Mouse (Mus musculus) frontal cortex, adult 2 months (tissue): ENCODE measurements around the gene Anxa2. TPM values are rescaled to one million over a fixed set of nuclear protein-coding genes. Genes with fewer than 3 reads are reported as not detected.

Experiments used
- DNase-seq, 2 experiments: peaks; one replicate each; pipeline ENCODE4 v3.0.0; 2022; ENCODE audit warnings: low spot score in 1 of 2; ENCODE audit errors: extremely low spot score in 1 of 2
- polyA plus RNA-seq: library from polyadenylated mRNA; depleted of rRNA; stranded (reverse); fragments of >200 nt; gene quantifications from 2 replicates; pipeline ENCODE4 v1.2.3, GENCODE M21; 2012; rRNA removed

The Anxa2 gene
- polyA plus RNA-seq: 21.2 and 22.7 TPM in 2 replicates

DNA sequence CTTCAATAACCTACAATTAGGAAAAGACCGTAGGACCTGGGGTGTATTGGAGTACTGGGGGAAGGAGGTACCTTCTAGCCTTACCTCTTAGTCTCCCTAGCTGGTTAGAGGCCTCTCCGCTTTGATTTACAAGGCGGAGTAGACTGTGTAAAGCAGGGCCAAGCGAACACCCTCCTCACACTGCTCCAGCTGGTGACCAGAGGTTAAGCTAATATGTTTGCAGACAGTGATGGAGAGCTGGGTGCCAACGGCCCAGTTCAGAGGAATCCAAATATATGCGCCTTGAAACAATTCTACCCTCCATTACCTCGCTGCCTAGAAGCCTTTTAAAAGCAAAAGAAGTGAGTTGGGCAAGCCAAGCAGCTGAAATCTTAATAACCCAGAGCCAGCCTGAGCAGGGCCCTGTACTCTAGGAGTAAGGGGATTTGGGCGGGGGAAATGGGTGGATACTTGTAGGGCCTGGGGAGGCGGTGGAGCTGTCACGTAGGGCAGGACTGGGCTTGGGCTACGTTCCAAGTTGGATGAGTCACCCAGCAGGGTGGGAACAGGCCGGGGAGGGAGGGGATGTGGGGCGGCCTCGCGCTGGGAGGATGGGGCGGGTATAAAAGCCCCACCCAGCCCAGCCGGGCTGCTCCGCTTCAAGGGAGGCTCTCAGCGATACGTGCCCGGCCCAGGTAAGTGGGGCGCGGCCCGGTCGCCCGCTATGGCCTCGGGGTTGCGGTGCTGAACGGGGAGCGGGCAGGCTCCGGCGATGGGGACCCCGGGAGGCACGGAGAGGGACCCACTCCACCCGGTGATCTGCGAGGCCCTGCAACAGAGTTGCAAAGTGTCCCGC, at the start of gene Anxa2:
TSS of gene Anxa2 (plus strand) at position 555 of the 835 bp plus-strand sequence.
- DNase-seq: peak in 1 of 2 experiments; percentile 69

DNA sequence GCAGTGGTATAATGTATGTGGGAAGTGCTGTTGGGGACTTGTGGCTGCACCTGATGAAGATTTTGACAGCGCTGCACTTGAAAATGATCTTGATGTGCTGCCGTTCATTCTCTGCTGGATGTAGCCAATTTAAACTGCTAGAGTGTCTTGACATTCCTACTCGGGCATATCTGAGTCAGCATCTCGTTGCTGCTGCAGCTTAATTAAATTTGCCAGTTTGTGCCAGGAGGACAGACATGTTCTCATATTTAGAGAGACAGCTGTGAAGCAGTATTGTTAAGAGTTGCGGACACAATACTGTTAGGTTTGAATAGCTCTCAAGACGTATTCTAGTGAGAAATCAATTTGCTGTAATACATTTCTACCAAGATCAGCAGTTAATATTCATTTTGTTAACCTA, 48.7 kb upstream of the Anxa2 start:
- DNase-seq: no peak

DNA sequence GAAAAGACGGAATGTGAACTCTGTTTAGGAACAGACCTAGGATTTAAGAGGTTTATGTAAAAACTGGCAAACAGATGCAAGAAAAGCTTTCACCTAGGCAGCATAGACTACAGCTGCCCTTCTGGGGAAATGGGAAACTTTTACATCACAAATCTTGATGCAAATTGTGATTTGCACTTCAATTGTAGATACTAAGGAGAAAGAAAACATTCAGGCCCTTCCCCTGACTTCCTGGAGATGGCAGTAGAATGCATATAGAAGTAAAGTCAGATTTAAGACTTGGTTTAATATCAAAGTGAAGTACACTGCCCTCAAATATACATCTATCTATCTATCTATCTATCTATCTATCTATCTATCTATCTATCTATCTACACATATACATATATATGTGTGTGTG, 33.9 kb upstream of the Anxa2 start:
- peak in 1 of 2 experiments; percentile 33 for DNase-seq

DNA sequence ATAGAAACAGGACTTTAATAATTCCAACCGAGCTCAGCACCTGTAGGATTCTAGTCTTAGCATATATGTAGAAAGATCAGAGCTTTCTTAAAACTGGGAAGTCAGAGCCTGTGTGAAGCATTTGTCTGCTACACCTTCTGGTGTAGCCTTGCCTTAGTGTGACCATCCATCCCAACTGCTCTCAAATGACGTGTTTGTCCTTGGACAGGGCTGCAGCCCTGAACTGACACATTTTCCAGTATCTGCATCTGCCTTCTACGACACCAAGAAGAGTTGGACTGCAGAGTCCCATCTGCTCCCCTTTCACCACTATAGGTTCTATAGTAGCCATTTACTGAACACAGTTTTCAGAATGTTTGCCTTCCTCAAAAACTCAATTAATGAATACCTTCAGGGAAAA, 22.9 kb upstream of the Anxa2 start:
- DNase-seq: no peak

DNA sequence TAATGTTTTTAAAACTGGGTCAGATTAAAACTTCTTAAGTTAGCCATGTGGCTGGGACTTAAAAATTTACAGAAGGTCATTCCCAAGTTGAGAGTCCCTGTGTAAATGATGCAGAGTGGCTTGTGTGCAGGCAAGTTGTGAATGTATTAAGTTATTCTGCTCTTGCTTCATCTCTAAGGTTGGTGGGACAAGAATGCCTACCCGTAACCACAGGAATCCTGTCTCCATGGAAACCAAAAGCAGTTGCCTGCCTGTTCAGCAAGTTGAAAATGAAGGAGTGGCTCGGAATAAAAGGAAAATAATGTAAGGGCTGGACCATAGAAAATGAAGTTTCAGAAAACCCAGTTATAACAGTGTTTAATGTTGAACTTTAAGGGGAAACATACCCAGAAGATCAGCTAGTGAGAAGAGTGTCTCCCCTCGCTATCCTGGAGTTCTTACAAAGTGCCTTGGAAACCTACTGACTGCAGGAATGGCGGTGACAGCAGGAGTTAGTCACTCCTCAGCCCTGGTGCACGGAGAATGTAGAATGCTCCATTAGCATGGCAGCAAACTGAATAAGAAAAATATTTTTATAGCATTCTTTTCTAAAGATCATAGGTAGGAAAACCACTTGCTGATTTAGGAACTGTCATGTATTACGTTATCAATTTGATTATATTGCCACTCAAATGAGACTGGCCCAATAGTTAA, 21.4 kb upstream of the Anxa2 start:
- peak in 1 of 2 experiments; percentile 15 for DNase-seq

DNA sequence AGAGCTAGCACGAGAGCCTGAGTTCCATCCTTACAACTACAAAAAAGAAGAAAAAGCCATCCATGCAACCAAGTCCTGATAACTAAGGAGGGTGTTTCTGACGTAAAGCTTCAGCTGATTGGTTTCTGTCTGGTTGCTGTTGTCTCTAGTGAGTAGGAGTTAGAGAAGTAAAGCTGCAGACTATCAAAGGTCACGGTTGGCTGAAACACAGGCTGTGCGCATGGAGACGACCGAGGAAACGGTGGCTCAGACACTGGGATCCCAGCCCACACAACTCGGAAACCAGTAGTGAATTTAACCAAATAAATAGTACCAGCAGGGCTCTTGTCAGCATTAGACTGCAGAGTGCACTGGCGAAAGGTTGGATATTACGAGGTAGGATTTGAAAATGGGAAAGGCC, 18.2 kb upstream of the Anxa2 start:
- no peak for DNase-seq

DNA sequence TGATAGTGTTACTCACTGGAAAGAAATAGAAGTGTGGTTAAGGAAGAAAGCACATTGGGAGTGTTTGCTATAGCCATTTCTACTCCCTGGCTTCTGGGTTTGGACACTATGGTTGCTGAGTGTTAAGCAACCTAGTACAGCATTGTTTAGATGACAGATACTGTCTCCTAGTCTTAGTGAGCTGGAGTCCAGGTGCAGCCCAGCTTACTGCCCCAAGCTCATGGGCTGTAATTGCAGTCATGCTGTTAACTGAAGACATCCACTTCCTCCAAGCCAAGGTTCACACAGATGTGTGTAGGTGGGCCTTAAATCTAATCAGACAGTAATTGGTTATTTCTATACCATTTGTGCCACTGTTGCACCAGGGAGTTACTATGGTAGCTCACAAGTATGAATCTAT, 17.8 kb upstream of the Anxa2 start:
- no peak for DNase-seq

DNA sequence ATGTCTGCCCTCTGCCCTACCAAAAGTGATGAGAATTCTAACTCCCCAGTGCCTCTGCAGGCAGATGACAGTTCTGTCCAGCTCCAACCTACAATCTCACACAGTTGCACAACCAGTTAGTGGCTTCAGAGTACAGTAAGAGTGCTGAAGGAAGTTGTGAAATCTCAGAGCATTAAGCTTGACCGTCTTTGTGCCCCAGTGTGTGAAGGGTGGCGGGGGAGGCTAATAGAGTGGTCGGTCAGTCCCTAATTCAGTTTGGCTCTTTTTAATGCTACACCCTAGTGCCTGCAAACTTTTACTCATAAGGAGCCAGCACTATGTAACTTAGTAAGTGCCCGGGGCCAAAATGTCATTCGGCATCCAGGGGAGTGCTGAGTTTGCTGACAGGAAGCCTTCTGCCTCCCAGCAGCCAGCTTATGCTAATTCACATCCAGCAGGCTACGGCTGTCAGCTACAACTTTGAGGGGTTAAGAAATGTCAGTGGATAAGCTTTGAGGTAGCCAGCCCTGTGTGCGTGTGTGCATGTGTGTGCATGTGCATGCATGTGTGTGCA, 13.5 kb upstream of the Anxa2 start:
- no peak for DNase-seq

DNA sequence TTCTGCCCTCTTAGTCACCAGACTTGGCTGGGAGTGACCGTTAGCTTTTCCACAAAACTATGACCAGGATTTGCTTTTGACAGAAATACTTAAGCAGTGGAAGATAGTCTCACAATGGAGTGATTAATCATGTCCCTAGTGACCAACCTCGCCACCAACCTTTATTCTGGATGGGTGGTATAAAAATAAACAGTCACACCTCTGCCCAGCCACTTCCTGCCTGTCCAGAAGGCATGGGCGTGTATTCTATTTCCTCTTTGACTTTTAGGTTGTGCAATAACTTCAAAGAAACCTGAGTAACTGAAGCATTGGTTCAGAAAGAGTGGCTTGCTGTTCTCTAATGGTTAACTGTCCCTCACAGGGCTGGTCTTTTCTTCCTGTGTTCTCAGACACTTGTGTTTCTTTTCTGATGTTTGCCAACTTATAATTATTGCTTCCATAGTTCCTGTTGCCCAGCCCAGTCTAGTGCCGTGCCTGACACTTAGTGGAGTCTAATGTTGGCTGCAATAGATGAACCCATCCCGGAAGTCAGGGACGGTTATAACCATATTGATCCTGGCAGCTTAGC, 10.9 kb upstream of the Anxa2 start:
- DNase-seq: no peak

DNA sequence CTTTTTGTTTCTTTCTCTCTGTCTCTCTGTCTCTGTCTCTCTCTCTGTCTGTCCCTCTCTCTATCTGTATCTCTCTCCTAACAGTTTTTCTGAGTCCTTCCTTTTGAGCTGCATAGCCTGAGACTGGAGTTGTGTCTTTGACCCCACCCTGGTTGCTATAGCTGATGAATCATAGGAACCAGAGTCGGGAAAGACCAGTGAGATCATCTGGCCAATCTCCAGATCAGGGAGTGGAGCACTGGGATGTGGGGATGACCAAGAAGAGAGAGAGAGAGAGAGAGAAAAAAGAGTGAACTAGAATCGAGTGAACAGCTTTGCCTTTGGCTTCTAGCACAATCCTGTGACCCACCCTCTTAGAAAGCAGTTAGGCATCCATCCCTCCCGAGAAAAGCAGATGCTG, 10.2 kb upstream of the Anxa2 start:
- no peak for DNase-seq

DNA sequence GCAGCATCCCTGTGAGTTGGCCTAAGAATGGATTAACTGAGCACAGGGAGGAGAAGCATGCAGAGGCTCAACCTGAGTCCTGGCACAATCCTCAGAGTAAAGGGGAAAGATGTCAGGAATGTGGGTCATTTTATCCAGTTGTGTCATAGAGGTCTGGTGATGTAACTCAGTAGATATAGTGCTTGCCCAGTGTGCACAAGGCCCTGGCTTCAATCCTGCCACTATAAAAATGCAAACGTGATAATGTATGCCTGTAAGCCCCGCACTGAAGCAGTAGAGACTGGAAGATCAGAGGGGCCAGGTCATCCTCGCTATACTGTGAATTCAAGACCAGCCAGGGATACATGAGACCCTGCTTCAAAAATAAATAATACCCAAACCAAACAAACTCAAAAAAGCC, 4.6 kb upstream of the Anxa2 start:
- DNase-seq: no peak

DNA sequence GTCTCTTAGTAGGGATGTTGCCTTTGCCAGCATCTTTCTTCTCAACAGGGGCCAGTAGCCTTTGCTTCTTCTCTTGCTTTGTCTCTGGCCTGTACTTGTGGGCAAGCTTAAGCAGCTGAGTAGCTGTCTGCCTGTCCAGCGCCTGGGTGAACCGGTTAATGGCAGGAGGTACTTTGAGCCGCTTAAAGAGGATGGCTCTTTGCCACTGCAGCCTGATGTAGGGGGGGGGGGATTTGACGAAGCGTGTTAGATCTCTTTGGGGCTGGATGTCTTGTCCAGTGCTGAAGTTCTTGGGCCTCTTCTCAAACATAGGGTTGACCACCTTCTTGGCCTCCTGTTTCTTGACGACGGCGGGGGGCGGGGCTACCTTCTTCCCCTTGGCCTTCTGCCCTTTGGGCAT, 2.8 kb upstream of the Anxa2 start:
- no peak for DNase-seq

DNA sequence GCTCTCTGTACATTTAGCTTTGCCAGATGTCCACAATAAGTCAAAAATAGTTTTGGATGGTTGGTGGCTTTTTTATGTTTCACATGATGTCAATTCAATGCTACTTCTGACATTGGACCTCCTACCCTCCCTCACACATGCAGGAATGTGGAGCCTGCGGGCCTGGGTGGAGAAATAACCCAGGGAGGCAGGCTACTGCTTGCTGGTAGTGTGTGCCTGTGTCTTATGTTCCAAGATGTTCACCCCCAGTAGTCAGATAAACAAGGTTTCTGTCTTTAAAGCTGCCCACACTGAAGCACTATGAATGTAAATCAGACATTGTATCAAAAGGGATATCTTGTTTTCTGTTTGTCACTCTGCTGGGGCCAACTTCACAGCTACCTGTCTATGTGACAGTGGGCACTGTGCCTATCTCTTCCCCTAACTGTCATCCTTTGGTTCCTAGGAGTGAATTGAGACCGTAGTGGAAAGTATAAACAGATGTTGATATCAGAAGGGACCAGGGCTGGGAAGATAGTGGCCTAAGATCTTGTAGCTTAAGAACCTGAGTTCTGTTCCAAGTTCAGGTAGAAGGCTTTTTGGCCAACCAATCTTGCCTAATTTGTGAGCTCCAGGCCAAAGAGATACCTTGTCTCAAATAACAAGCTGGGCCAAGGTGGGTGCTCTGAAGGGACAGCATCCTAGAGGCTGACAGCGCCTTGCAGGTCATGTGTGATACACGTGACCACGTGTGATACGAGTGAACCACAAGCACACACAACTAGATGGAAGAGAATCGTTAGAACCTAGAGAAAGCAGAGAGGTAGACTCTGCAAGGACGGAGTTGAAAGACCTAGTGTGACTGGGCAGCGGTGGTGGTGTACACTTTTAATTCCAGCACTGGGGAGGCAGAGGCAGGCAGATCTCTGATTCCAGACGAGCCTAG, 1.3 kb upstream of the Anxa2 start:
- DNase-seq: no peak

DNA sequence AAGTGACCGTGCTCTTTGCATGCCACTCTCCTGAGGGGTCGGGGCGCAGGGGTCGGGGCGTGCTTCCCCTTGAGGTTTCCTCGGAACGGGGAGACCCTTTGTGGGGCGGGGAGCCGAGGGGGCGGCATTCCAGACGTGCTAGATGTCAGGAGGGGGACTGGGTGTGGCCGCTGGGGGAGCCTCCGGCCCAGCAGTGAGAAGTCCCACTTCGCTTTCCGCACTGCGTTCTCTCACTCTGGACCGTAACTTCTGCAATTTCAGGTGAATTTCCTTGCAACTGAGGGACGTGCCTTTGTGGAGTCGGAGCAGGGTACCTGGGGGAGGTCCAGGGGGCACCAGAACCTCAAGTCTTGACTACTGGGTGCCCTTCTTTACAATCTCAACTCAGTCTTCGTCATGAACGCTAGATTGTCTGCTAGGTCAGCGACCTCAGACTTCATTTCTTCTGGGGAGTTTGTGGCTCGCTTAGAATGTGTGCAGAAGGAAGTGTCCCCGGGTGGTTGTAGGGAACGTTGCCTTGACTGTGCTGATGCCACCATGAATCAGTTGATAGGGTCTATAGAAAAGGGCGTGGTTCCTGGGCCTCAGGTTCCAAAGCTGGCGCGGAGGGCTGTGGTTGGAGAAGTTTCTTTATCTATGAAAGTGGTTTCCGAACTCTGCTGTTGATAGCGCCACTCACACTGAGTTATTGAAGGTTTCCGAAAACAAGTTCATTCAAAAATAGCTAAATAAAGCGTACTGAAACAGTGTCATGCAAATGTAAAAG, 664 bp downstream of the Anxa2 start:
- DNase-seq: no peak

DNA sequence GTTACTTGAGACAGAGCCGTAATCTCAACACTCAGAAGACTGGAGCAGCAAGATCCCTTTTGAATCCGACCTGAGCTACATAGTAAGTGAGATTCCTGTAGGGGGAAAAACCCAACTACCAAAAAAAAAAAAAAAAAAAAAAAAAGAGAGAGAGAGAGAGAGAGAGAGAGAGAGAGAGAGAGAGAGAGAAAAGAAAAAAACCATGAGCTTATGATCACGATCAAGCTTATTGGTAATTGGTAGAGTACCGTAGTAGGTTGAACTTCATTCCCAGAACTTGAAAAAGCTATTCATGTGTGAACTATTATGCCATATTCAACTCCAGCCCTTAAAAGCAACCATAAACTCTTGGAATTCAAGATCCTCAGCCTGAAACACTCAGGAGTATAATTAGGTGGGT, 1.3 kb downstream of the Anxa2 start:
- DNase-seq: no peak

DNA sequence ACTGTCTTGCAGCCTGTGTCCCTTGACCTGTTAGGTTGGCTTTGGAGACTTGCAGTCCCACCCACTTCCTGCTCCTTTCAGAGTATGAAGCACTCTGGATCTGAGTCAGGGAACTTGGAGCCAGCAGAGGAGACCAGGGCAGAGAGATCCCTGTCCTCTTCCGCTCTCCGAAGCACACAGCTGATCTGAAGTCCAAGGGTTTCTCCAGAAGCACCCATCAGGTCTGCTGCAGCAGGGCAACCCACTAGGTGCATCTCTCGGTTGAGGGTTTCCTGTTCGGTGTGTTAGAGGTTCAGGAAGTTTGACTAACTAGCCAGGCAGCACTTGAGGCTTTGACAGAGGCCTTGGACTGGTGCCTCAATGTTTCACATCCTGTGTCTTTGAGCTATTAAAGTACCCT, 2.0 kb downstream of the Anxa2 start:
- DNase-seq: no peak

DNA sequence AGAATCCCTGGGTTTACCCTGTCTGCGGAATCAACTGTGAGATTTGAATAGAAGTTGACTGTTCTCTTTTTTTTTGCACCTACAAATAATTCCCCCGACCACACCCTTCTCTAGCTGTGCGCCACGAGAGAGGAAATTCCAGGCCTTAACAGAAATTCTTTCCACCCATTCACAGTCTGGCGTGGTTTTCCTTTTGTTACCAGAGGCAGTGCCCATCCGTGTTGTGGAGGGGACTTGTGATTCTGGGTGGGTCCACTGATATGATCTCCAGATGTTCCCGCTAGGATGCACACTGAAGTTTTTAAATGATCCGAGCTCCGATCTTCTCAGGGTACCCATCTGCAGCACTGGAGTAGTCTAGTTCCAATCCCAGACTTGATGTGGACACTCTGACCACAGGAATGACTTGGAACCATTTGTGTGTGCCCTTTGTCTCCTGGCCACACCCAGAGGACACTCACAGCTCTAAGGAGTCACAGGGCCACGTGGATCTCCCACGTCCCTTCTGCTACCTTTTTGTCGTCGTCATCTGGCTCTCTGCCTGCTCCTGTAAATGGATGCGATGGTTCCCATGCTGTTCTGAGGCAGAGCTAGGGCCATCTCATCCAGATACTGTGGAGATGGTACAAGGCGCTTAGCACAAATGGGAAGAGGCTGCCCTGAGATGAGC, 3.1 kb downstream of the Anxa2 start:
- no peak for DNase-seq

DNA sequence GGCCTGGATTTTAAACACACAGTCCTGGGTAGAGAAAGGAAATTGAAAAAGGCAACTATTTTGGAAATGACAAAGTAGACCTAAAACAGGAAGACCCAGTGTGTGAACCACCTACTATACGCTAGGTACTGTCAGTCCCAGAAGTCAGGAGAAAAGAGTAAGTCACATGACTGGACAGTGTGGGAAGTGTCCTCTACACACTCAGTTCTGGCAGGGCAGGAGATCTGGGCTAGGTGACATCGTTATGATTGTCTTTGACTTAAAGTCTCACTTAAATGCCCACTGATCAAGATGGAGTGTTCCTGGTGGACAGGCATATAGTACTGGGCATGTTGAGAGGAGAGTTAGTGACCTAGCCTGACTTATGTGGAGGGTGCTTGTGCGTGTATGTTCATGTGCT, 3.7 kb downstream of the Anxa2 start:
- no peak for DNase-seq
